Mouse (Mus musculus) limb, embryonic 14.5 days (tissue): Measurements from ENCODE around the gene Rnf144a. TPM values are rescaled to one million over a fixed set of nuclear protein-coding genes. Genes with fewer than 3 reads are reported as not detected.

Experiments used
- ATAC-seq: fragments of 200-750 bp; cut with Nextera tagmentation; 2 replicates; pipeline ENCODE4 v1.8.0; 2017; ENCODE audit warnings: low read depth, moderate number of reproducible peaks, moderate TSS enrichment; ENCODE audit not compliant: low FRiP score
- DNase-seq: peaks from one replicate; pipeline ENCODE4 v3.0.0-alpha.2; 2015; ENCODE audit warnings: low spot score
- H3K27ac ChIP-seq: fragments of 300-500 bp; sonication (generic); replicated peaks from 2 replicates; pipeline ENCODE4 v1.5.1; 2014; ENCODE audit warnings: low read depth, mild to moderate bottlenecking, low read length, moderate library complexity, mixed read lengths
- H3K27me3 ChIP-seq: fragments of 300-500 bp; sonication (generic); 2 replicates; pipeline ENCODE4 v1.6.1; 2014; ENCODE audit warnings: low read length, mixed read lengths; ENCODE audit not compliant: control insufficient read depth, insufficient read depth
- H3K36me3 ChIP-seq: fragments of 300-500 bp; sonication (generic); 2 replicates; pipeline ENCODE4 v1.6.1; 2014; ENCODE audit warnings: mild to moderate bottlenecking, low read length, moderate library complexity, mixed read lengths; ENCODE audit not compliant: control insufficient read depth, insufficient read depth
- H3K4me1 ChIP-seq: fragments of 300-500 bp; sonication (generic); 2 replicates; pipeline ENCODE4 v1.6.1; 2014; ENCODE audit warnings: antibody characterized with exemption, low read length, mixed read lengths; ENCODE audit not compliant: control insufficient read depth, insufficient read depth
- H3K4me2 ChIP-seq: fragments of 300-500 bp; sonication (generic); replicated peaks from 2 replicates; pipeline ENCODE4 v1.6.1; 2014; ENCODE audit warnings: low read depth, mild to moderate bottlenecking, low read length, moderate library complexity; ENCODE audit not compliant: severe bottlenecking
- H3K4me3 ChIP-seq: fragments of 300-500 bp; sonication (generic); replicated peaks from 2 replicates; pipeline ENCODE4 v1.5.1; 2014; ENCODE audit warnings: low read length
- H3K9ac ChIP-seq: fragments of 300-500 bp; sonication (generic); 2 replicates; pipeline ENCODE4 v1.6.1; 2014; ENCODE audit warnings: mild to moderate bottlenecking, low read depth, low read length, moderate library complexity; ENCODE audit not compliant: severe bottlenecking
- H3K9me3 ChIP-seq: fragments of 300-500 bp; sonication (generic); 2 replicates; pipeline ENCODE4 v1.6.1; 2016; ENCODE audit warnings: low read length; ENCODE audit not compliant: control insufficient read depth
- POLR2A ChIP-seq: fragments of 200-500 bp; IDR thresholded peaks from 2 replicates; pipeline ENCODE4 v1.8.0; 2012; ENCODE audit warnings: inconsistent platforms, mild to moderate bottlenecking, moderate library complexity, borderline replicate concordance; ENCODE audit not compliant: insufficient read depth, insufficient read length; ENCODE audit errors: extremely low read depth
- WGBS: fragments of 180-500 bp; shearing (Covaris S2); extraction: QIAGEN DNeasy Blood & Tissue Kit; methylation state at CpG from one replicate; pipeline ENCODE4 v1.1.7; 2014; 5-methylcytosine and 5-hydroxymethylcytosine counted together
- polyA plus RNA-seq, 2 experiments: library from polyadenylated mRNA; depleted of rRNA in 1 of 2; stranded (reverse) in 1 of 2; unstranded in 1 of 2; fragments of >200 nt; fragmentation: Nextera tagmentation in 1 of 2; extraction: Ambion mirVana in 1 of 2; gene quantifications; 2 replicates each; pipeline versions ENCODE4 v1.2.1 to v1.2.3; 2012 to 2014

Gene Rnf144a
- polyA plus RNA-seq, 2 experiments, result 33.3 to 34.6 TPM

- Histone ChIP-seq H3K9ac (no peak overlapping the region), H3K9me3 (no peaks in the 10 kb centered on the region), H3K36me3 (no peaks in the 10 kb centered on the region), H3K4me3 (no peak overlapping the region), H3K4me1 (peaks cover 23% of the 10 kb centered on the region), H3K27ac (no peak overlapping the region), H3K4me2 (no peak overlapping the region), H3K27me3 (no peaks in the 10 kb centered on the region)
- no peak for TF ChIP-seq POLR2A
- no peak for ATAC-seq
- 80% methylated on average over 7 of the region's 7 CpGs for WGBS
- DNase-seq, result no peak
Observed at GRCm38 (mm10) chr12:26416636-26417295, 1.7 kb upstream of the Rnf144a start.

GRCm38 (mm10) chr12:26414451-26415103 is 477 bp downstream of the Rnf144a start:
- Histone ChIP-seq H3K4me1 (peaks cover 35% of the 10 kb centered on the region), H3K4me2 (peak overlapping the region; percentile 64), H3K4me3 (peak overlapping the region; percentile 91), H3K27ac (peak overlapping the region; percentile 81), H3K36me3 (peaks cover 3% of the 10 kb centered on the region; the same call in 1 of the 2 replicates), H3K27me3 (no peaks in the 10 kb centered on the region), H3K9me3 (no peaks in the 10 kb centered on the region), H3K9ac (peak overlapping the region; percentile 98)
- WGBS, result under 1% methylated on average over 32 of the region's 64 CpGs
- ATAC-seq, result peak; percentile 68
- no peak for DNase-seq
- TF ChIP-seq POLR2A, result no peak

- DNase-seq (no peak), ATAC-seq (no peak)
- Histone ChIP-seq H3K27me3 (no peaks in the 10 kb centered on the region), H3K4me1 (peaks cover 37% of the 10 kb centered on the region), H3K9ac (peak overlapping the region; percentile 98), H3K4me3 (peak overlapping the region; percentile 91), H3K9me3 (no peaks in the 10 kb centered on the region), H3K4me2 (peak overlapping the region; percentile 64), H3K36me3 (peaks cover 6% of the 10 kb centered on the region), H3K27ac (peak overlapping the region; percentile 81; the same call in 1 of the 2 replicates)
- WGBS, result 3% methylated on average over 8 of the region's 8 CpGs
- no peak for TF ChIP-seq POLR2A
Observed at GRCm38 (mm10) chr12:26413961-26414411, 1.1 kb downstream of the Rnf144a start.

GRCm38 (mm10) chr12:26412802-26413201 is 2.3 kb downstream of the Rnf144a start:
- 0 out of 2 replicates have a peak overlapping the region, but pooled peaks have one; percentile 98 for H3K9ac ChIP-seq

GRCm38 (mm10) chr12:26411841-26412450 is 3.1 kb downstream of the Rnf144a start:
- H3K4me2 ChIP-seq, result peak overlapping the region; percentile 64
- H3K4me1 ChIP-seq, result peaks cover 37% of the 10 kb centered on the region

More at GRCm38 (mm10) chr12:26412802-26413201, 2.3 kb downstream of the Rnf144a start:
- Histone ChIP-seq H3K4me2 (peak overlapping the region; percentile 64), H3K4me1 (peaks cover 37% of the 10 kb centered on the region), H3K27me3 (no peaks in the 10 kb centered on the region), H3K27ac (peak overlapping the region; percentile 45), H3K9me3 (no peaks in the 10 kb centered on the region), H3K36me3 (peaks cover 15% of the 10 kb centered on the region), H3K4me3 (peak overlapping the region; percentile 91)
- no peak for TF ChIP-seq POLR2A
- DNase-seq (no peak), ATAC-seq (no peak)
- WGBS, result 43% methylated on average over 6 of the region's 6 CpGs

More at GRCm38 (mm10) chr12:26411841-26412450, 3.1 kb downstream of the Rnf144a start:
- Histone ChIP-seq H3K4me3 (peak overlapping the region; percentile 91; the same call in 1 of the 2 replicates), H3K9me3 (no peaks in the 10 kb centered on the region), H3K9ac (no peak overlapping the region), H3K36me3 (peaks cover 15% of the 10 kb centered on the region), H3K27ac (0 out of 2 replicates have a peak overlapping the region, but pooled peaks have one; percentile 45), H3K27me3 (no peaks in the 10 kb centered on the region)
- DNase-seq (no peak), ATAC-seq (no peak)
- WGBS, result 54% methylated on average over 10 of the region's 10 CpGs
- TF ChIP-seq POLR2A, result no peak
